Mouse (Mus musculus) 3134 (cell line): Measurements from ENCODE around the gene Dusp18.

Source experiments
- DNase-seq: peaks from one replicate; pipeline ENCODE4 v3.0.0-alpha.2; 2011; ENCODE audit warnings: low spot score; ENCODE audit not compliant: insufficient read length; ENCODE audit errors: extremely low read depth

Dusp18 gene

GRCm38 (mm10) chr11:3922731-3923130 is 27.7 kb downstream of the Dusp18 start:
- DNase-seq: no peak

GRCm38 (mm10) chr11:3925916-3926315 is 30.9 kb downstream of the Dusp18 start:
- DNase-seq: no peak

- DNase-seq: no peak
Measured at GRCm38 (mm10) chr11:3930019-3930418, 35.0 kb downstream of the Dusp18 start.

GRCm38 (mm10) chr11:3930931-3931330 is 35.9 kb downstream of the Dusp18 start:
- DNase-seq: no peak

GRCm38 (mm10) chr11:3931511-3932211 is 36.6 kb downstream of the Dusp18 start, which contains the start of gene Tcn2:
Gene Tcn2 (minus strand): TSS chr11:3932159.
- no peak for DNase-seq

GRCm38 (mm10) chr11:3933756-3934285 is 38.8 kb downstream of the Dusp18 start:
- DNase-seq: no peak

- DNase-seq: no peak
Measured at GRCm38 (mm10) chr11:3935135-3935534, 40.1 kb downstream of the Dusp18 start.

GRCm38 (mm10) chr11:3936318-3936717 is 41.3 kb downstream of the Dusp18 start:
- no peak for DNase-seq

- no peak for DNase-seq
Measured at GRCm38 (mm10) chr11:3937321-3937874, 42.4 kb downstream of the Dusp18 start.

GRCm38 (mm10) chr11:3941371-3941770 is 46.3 kb downstream of the Dusp18 start:
- no peak for DNase-seq

GRCm38 (mm10) chr11:3946386-3946785 is 51.3 kb downstream of the Dusp18 start:
- no peak for DNase-seq
